Mouse (Mus musculus): ENCODE results near the gene Ptch2.

Ptch2 gene

GRCm38 (mm10) chr4:117095551-117096452 is at the start of gene Ptch2:
Gene Ptch2 (plus strand): TSS chr4:117096075.
- DNase-seq (ENCODE audit: inconsistent age in 2 of 2, low spot score in 1 of 2) = peak; percentile 68 to 81

- DNase-seq (ENCODE audit: inconsistent age in 2 of 2, low spot score in 1 of 2) = peak; percentile 41 to 81
Observed at GRCm38 (mm10) chr4:117048836-117049235, 47.0 kb upstream of the Ptch2 start.

GRCm38 (mm10) chr4:117049485-117049884 is 46.4 kb upstream of the Ptch2 start:
- DNase-seq (ENCODE audit: inconsistent age in 2 of 2, low spot score in 1 of 2) = peak in 1 of 2 experiments; percentile 53

- DNase-seq (ENCODE audit: inconsistent age in 2 of 2, low spot score in 1 of 2) = peak in 1 of 2 experiments; percentile 54
Observed at GRCm38 (mm10) chr4:117052626-117053025, 43.2 kb upstream of the Ptch2 start.

- DNase-seq (ENCODE audit: inconsistent age in 2 of 2, low spot score in 1 of 2) = no peak
Observed at GRCm38 (mm10) chr4:117053956-117054355, 41.9 kb upstream of the Ptch2 start.

- no peak for DNase-seq (ENCODE audit: inconsistent age in 2 of 2, low spot score in 1 of 2)
Observed at GRCm38 (mm10) chr4:117056102-117056501, 39.8 kb upstream of the Ptch2 start.

GRCm38 (mm10) chr4:117056514-117056913 is 39.4 kb upstream of the Ptch2 start:
- DNase-seq (ENCODE audit: inconsistent age in 2 of 2, low spot score in 1 of 2) = no peak

- no peak for DNase-seq (ENCODE audit: inconsistent age in 2 of 2, low spot score in 1 of 2)
Observed at GRCm38 (mm10) chr4:117058512-117058911, 37.4 kb upstream of the Ptch2 start.

- no peak for DNase-seq (ENCODE audit: inconsistent age in 2 of 2, low spot score in 1 of 2)
Observed at GRCm38 (mm10) chr4:117062700-117063390, 33.0 kb upstream of the Ptch2 start.

- no peak for DNase-seq (ENCODE audit: inconsistent age in 2 of 2, low spot score in 1 of 2)
Observed at GRCm38 (mm10) chr4:117068035-117068434, 27.8 kb upstream of the Ptch2 start.

- DNase-seq (ENCODE audit: inconsistent age in 2 of 2, low spot score in 1 of 2) = no peak
Observed at GRCm38 (mm10) chr4:117069647-117070046, 26.2 kb upstream of the Ptch2 start.

GRCm38 (mm10) chr4:117070624-117071023 is 25.3 kb upstream of the Ptch2 start:
- DNase-seq (ENCODE audit: inconsistent age in 2 of 2, low spot score in 1 of 2) = no peak

GRCm38 (mm10) chr4:117071183-117071582 is 24.7 kb upstream of the Ptch2 start:
- no peak for DNase-seq (ENCODE audit: inconsistent age in 2 of 2, low spot score in 1 of 2)

GRCm38 (mm10) chr4:117087948-117088640 is 7.8 kb upstream of the Ptch2 start:
- DNase-seq (ENCODE audit: inconsistent age in 2 of 2, low spot score in 1 of 2) = peak in 1 of 2 experiments; percentile 70

- no peak for DNase-seq (ENCODE audit: inconsistent age in 2 of 2, low spot score in 1 of 2)
Observed at GRCm38 (mm10) chr4:117090586-117090985, 5.3 kb upstream of the Ptch2 start.

- peak in 1 of 2 experiments; percentile 84 for DNase-seq (ENCODE audit: inconsistent age in 2 of 2, low spot score in 1 of 2)
Observed at GRCm38 (mm10) chr4:117094626-117095361, 1.1 kb upstream of the Ptch2 start.

GRCm38 (mm10) chr4:117096666-117097065 is 791 bp downstream of the Ptch2 start:
- DNase-seq (ENCODE audit: inconsistent age in 2 of 2, low spot score in 1 of 2) = peak in 1 of 2 experiments; percentile 74

GRCm38 (mm10) chr4:117097969-117098763 is 2.3 kb downstream of the Ptch2 start:
- peak in 1 of 2 experiments; percentile 73 for DNase-seq (ENCODE audit: inconsistent age in 2 of 2, low spot score in 1 of 2)

GRCm38 (mm10) chr4:117098764-117099036 is 2.8 kb downstream of the Ptch2 start:
- DNase-seq (ENCODE audit: inconsistent age in 2 of 2, low spot score in 1 of 2) = no peak

- DNase-seq (ENCODE audit: inconsistent age in 2 of 2, low spot score in 1 of 2) = no peak
Observed at GRCm38 (mm10) chr4:117100036-117100435, 4.2 kb downstream of the Ptch2 start.
